Mouse (Mus musculus) layer of hippocampus, postnatal 36 days (tissue): Measurements from ENCODE around the gene Hps3. TPM values are rescaled to one million over a fixed set of nuclear protein-coding genes. Genes with fewer than 3 reads are reported as not detected.

Experiments
- total RNA-seq, 2 experiments: library from RNA; stranded (reverse); gene quantifications; 2 replicates each; pipeline ENCODE4 v1.2.3; 2021

Hps3 gene
- total RNA-seq, 2 experiments from 2014 or later = 20.5 to 22.0 TPM

Other genes starting within 250 kb of the Hps3 start
- 10 to 100 TPM in 1 of 2 experiments, 1 to 10 TPM in 1; 7.1 to 14.0 TPM for gene Cp, start 78.3 kb downstream of the Hps3 start, total RNA-seq
- gene Hltf, start 22.5 kb upstream of the Hps3 start, total RNA-seq = 10 to 100 TPM; 23.7 to 25.7 TPM
- gene Gyg, start 120.0 kb upstream of the Hps3 start, total RNA-seq = 10 to 100 TPM; 44.1 to 46.9 TPM
- under 1 TPM; 0.40 to 0.96 TPM for gene Cpa3, start 206.9 kb upstream of the Hps3 start, total RNA-seq
- gene Cpb1, start 240.4 kb upstream of the Hps3 start, total RNA-seq = not detected